Mouse (Mus musculus) lung, postnatal 36 days (tissue): ENCODE results near the gene Dpp6.

Source experiments
- DNase-seq: peaks from one replicate; pipeline ENCODE4 v3.0.0; 2022; ENCODE audit warnings: mixed read lengths

The Dpp6 gene

DNA sequence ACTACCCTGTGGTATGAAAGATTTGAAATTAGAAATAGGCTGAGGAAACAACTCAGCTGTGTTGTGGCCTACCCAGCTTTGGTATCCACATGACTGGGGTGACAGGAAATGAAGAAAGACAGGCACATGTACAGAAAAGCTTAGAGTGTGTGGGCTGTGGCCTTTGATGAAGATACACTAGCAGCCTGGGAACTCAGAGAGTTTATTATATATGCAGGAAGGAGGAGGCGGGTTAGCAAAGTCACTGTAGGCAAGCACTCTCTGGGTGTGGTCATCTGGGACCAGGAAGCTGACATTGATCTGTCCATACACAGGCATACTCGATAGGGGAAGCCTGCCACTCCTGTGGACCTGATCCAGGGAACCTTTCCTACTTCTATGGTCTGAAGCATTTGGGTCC is 487.1 kb downstream of the Dpp6 start:
- peak; percentile 34 for DNase-seq

DNA sequence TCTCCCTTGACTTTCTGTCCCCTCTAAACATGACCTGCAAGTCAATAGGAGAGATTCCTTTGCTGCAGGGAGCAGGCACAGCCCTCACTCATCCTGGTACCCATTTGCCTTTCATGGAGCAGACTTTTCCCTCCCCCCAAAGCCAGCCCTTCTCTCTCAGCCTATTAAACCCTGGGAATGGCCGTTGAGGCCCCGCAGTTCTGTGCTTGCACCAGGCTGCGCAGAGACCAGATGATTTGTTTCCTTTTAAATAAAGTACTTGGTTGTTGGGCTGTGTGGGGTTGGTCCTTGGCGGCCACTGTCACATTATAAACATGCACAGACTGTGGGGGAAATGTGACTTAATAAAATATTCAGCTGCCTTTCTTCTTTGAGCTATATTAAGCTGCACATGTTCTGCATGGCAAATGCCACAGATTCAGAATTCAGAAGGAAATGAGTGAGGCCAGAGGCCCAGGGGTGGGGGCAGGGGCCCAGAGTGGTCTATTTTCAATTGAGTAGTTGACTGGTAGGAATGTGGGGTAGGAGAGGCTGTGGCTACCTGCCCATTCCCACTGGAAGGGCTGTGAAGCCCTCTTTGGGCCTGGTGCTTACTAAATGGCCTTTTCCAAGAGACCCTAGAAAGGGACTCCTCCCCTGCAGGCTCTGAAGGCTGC is 489.6 kb downstream of the Dpp6 start:
- no peak for DNase-seq

DNA sequence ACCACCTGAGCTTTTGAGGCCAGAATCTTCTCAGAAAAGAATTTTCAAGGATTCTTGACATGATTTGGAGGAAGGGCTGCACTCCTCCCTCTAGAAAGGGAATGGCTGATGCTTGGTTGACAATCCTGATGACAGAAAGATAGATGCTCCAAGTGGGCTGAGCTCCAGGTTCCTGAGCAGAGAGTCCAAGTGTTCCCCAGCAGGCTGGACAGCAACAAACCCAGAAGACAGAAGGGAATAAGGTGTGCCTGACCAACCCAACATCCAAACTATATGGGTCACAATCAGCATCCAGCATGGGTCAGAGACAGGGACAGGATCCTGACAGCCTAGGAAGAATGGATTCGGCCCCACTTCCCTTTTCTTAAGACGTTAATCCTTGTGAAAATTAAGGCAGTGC is 493.2 kb downstream of the Dpp6 start:
- no peak for DNase-seq

DNA sequence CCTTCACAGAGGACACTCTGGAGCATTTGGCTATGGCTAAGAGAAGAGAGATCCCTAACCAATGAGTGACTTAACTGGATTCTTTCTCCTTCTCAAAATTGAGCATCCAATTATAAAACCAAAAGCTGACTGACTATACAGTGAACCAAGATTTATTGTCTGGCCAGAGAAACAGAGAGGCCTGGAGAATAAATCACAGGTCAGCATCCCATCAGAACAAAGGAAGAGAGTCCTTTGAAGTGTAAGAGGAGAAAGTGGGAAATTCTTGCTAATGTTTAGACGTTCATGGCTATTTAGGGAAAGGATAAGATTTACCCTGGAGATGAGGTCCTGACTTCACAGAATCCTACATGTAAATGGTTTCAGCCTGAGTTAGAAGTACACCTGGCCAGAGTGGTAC is 499.7 kb downstream of the Dpp6 start:
- no peak for DNase-seq

DNA sequence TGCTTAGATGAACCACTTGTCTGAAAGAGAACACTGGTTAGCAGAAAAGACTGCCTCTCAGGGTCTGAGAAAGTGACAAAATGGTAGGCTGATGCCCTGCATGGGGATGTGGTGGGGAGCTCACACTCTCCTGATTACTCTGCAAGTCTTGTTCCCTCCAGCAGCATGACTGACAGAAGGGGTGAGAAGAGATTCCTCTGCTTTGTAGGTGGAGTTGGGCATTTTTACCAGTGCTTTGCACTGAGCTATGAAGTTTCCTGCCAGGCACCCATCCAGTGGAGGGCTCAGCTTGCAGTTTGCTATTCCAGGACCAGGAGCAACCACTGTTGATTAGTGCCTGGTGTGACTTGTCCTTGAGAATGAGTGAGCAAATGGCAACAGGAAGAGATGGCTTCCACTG is 500.3 kb downstream of the Dpp6 start:
- no peak for DNase-seq

DNA sequence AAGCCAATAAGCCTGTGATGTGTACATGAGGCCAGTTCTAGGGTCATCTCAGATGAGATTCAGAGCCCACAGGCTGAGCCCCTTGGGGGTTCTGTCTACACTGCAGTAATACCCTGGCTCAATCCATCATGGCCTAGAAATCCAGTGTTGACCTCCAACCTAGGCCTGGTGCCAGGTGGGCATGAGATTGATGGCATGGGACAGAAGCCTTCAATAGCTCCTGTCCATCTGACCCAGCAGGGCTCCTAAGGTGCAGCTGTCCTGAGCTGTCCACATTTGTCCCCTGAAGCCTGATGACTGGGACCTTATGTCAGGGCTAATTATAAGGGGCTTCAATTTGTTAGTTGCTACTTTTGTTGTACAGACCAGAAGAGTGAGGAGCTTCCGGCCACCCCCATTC is 500.8 kb downstream of the Dpp6 start:
- DNase-seq, result no peak

DNA sequence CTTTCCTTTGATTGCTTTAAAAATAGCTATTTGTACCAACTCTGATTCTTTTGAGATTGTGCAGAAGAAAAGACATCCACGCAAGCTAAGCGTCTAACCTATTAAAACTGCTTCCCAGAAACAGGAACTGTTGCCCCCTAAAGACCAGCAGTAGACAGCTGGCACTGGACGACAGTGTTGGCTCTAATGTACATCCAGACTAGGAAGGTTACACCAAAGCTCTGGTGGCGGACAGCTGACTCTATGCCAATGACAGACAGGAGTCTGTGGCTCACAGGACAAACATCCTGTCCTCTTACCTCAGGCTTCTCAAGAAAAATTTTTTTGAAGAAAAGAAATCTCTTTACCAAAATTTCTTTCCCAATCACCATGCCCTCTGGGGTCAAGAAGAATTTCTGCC is 502.7 kb downstream of the Dpp6 start:
- no peak for DNase-seq

DNA sequence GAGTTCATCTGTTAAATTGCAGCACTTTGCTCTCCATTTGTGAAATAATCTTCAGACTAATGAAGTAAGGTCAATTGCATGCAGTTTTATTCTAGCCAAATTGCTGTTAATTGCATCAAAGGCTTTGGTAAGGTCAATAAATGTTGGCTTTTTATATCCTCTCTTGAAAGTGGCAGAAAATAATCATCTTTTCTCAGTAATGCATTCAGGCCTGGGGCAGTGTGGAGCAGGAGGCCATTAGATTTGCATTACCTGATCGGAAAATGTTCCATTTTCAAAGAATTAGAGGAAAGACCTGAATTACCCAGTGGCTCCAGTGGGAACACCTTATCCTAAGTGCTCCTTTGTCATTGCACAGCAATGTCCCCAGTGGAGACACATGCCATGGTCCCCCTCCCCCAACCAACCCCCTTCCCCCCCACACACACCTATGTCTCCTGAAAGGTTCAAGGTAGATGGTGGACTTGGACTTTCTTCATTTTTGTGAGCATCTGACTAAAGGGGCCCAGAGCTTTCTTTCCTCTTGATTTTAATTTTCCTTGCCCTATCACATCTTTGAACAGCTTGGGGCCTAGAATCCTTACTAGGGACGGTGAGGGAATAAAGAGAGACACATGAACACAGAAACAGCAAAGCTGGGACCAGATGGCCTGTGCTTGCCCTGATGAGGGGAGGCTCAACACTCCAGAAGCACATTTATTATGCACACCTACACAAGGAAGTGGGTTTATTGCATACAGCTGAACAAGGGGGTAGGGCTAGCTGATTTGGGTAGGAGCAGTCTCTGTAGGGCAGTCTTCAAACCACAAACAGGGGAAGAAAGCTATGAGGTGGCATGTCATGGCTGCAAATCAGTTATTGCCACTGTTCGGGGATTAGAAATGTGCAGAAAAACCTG is 506.1 kb downstream of the Dpp6 start:
- DNase-seq, result no peak

DNA sequence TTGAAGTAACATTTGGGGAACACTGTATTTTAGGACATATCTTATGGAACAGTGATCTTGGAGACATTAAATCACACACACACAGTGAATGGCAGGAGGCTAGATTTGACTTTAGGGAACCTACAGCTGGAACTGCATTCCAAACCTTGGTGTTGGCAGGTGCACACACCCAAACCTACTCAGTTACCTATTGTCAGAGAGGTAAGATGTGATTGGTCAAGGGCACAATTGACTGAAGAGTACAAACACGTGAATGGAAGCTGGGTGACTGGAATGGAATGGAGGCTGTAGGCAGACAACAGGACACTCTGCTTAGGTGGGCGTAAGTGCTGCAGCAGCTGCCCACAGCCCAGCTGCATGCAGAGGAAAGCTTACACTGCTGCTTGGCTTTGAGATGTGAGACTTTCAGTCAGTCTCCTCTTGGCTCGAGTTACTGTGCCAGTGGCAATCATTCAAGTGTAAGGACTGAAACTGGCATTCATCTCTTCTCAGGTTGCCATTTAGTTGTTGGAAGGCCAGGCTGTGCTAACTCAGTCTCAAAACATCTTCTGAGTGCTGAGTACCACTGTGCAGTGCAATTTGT is 507.4 kb downstream of the Dpp6 start:
- DNase-seq, result no peak

DNA sequence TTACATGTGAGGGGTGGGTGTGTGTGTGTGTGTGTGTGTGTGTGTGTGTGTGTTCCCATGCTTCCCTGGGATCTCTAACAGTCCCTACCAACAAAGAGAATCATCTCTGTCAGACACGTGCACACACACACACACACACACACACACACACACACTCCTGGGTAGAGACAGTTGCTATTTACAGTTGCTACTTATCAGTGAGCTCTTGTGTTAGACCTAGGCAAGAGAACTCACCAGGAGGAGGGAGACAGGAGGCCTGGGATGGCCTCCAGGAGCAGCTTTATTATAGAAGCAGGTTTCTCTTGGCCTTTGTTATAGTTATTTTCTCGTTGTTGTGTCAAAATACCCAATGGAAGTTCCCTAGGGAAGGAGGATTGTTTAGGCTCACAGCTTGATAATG is 519.7 kb downstream of the Dpp6 start:
- DNase-seq, result no peak

DNA sequence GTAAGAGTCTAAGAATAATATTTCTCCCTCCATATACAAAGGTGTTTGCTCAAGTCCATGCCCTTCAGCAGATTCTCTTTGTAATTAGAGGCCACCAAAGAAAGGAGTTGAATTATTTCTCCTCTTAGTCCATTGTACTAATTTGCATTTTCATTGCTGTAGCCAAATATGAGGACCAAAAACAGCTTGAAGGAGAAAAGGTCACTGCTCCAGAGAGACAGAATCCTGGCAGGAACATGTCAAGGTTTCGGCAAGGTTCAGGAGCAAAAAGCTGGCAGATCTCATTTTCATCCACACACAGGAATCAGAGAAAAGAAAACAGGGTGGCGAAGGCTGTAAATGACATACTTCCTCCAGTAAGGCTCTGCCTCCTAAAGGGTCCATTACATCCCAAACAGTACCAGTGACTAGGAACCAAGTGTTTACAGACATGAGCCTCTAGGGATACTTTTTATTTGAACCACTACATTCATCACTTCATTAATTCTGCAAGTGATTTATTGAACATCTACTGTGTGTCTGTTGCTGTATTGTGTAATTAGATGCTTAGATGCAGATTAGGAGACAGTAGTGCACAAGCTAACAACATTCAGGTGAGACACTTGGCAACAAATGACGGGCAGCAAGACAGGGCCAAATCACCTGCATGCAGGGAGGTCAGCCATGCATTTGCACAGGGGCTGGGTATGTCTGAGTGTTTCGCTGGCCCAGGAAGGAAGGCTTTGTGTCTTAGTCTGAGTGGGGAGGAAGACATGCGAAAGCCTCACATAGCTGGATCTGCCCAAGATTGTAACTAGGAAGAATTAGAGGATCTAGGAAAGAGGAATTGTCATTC is 522.4 kb downstream of the Dpp6 start:
- DNase-seq, result no peak

DNA sequence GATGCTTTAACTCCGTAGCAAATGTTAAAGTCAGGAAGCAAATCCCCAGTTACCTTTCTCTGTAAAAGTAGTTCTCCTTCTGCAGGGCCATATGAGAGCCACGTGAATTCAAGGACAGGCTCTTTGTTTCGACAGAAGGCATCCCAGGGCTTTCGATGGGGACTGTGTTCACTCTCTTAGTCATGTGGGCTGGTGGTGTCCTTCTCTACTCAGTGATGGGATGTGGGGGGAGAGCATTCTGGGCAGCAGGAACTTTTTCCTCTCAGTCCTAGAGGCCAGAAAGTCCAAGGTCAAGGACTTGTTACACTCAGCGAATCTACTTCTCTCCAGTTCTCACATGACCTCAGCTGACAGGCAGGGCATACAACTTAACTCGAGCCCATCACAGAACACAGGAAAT is 525.3 kb downstream of the Dpp6 start:
- no peak for DNase-seq

DNA sequence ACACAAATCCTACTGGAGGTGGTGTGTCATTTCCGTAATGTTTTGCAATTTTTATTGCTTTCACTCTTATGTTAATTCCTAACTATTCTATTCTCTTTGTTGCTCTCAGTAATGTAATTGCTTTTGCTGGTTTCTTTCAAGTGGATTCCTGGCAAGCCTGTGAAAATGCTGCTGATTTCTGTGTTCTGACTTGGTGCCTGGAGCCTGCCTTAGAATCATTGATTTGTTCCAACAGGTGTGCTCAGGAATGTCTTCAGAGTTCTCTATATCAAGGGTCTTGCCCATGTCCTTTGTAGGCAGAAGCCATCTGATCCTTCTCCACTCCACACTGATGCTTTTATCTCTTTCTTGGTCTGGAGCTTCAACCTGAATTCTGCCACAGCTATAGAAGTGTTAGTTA is 526.6 kb downstream of the Dpp6 start:
- no peak for DNase-seq

DNA sequence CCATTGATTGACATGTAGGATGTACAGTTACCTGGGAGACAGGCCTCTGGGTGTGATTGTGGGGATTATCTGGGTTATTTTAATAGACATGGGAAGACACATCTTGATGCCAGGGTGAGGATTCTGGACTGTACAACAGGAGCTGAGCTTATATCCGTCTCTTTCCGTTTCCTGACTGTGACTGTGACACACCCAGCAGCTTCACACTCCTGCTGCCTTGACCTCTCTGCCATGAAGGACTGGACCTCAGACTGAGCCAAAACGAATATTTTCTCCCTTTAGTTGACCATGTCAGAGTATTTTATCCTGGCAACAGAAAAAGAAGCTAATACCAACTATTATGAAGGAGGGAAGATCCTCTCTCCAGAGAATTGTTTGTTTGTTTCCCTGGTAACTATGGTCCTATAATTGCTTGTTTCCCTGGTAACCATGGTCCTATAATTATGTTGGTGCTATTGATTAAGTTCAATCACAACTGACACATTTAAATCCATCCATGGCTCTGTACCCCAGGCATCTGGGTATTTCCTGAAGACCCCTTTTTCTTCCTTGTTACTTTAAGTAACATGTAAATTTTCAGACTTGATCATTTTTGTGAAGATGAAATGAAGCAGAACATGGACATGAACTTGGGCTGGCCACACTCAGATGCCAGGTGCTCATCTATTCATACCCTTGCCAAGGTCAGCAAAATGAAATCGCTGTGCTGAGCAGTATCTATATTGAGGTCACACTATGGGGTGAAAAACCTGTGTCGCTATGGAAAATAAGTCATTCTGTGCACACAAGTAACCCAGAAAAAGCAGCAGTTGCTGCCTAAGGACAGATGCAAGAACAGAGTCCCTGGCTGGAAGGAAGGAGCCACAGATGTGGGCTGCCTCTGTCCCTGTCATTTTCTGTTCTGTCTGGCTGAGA is 531.4 kb downstream of the Dpp6 start:
- DNase-seq, result no peak

DNA sequence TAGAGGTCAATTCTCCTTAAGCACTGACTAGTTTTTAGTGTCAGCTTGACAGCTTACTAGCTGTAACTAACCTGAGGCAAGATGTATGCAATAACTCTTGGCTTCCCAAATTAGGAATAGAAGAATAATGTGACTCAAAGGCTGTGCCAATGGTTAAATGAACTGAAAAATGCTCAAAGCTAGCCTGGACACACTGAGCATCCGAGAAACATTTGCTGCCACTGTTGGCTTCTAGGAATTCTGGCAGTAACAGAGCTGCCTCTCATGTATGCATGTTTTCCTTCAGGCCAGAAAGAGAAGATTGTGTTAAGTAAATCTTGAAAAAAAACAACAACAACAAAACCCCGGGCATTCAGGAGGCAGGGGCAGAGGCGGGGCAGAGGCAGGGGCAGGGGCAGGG is 540.6 kb downstream of the Dpp6 start:
- DNase-seq, result no peak

DNA sequence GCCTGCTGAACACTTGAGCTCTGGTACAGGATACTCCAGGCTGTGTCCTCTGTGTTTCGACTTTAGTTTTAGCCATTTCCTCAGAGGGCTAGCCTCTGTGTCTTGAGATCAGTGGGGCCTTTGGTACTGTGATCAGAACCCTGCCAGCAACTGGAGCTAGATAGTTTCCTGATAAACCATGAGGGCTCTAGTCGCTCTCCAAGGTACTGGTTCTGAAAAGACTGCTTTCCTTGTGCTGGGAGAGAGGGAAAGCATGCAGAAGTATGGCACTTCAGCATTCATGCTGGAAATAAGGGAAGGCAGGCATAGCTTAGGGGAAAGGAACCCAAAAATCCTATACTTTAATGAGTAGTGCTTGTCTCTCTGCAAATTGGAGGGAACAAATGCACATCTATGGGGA is 548.9 kb downstream of the Dpp6 start:
- DNase-seq, result no peak

DNA sequence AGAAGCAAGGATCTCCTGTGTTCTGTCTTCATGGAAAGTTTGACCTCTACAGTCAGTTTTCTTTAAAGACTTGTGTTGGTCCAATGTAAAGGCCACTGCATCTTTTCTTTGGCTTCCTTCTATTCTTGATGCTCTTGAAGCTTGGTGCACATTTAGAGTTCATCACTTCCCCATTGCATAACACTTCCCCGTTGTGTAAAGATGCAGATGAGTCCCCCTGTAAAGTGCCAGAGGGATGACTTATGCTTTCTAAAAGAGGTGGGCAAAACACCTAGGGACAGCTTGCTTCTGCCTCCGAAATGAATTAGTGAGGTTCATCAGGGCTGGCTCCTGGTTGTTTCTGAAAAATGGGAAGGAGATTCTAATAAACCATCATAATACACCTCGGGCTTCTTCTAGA is 553.8 kb downstream of the Dpp6 start:
- DNase-seq, result no peak

DNA sequence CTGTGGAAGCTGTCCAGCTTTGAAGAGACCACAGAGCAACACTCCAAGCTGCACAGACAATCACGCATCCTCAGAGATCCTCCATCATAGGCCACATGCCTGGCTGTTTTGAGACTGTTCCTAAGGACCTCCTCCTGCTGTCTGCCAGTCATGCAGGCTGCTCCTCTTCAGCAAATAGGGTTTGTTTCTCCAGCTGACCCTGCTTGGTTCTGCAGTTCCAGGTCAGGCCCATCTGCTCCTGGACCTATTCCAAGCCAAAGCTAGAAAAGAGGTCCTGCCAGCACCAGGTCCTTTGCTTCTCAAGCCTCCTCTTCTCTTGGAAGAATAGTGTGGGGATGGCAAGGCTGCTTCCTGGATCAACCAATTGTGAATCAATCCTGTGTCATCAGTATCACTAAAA is 556.9 kb downstream of the Dpp6 start:
- no peak for DNase-seq

DNA sequence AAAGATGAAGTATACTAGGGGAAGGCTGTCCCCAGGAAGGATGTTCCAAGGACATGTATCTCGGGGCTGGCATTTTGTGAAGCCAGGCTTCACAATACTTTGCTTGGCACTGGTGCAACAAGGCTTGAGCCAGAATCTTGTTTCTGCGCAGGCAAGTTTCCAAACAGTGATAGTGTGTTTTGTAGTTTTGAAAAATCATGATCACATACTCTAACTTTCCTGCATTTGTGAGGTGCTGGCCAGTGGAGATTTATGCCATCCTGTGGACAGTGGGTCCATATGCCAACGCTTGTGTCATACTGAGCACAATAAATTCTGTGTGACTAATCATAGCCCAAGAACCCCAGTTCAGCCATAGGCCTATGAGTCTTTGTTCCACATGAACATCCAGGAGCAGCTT is 558.8 kb downstream of the Dpp6 start:
- DNase-seq, result no peak

DNA sequence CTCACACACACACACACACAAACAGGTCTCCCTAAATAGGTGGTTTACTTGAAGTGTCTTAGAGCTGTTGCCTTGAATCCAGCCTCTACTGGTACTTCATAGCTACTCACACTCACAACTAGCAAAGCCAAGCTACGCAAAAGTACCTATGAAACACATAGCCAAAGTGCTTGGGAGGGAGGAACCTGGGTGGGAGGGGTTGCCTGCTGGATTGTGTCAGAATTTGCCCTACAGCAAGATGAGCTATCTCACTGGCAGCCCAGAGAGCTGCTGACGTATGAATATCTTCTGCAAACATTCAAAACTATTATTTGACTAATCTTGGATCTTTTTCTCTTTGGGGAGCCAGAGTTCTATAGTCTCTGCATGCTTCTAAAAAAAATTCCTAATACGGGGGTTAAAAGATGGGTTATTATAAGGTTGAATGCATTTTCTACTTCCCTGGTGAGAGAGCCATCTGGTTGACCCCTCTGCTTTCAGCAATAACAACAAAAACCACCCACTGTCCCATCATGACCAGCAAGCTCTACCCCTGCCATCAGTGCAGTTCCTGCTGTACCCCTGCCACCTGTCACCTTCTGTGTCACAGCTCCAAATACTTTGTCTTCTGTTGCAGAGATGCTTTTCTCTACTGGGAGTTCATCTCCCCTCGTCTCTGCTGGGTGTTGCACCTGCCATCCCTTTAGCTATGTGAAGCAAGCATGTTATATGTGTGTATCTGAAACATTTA is 563.8 kb downstream of the Dpp6 start:
- no peak for DNase-seq

DNA sequence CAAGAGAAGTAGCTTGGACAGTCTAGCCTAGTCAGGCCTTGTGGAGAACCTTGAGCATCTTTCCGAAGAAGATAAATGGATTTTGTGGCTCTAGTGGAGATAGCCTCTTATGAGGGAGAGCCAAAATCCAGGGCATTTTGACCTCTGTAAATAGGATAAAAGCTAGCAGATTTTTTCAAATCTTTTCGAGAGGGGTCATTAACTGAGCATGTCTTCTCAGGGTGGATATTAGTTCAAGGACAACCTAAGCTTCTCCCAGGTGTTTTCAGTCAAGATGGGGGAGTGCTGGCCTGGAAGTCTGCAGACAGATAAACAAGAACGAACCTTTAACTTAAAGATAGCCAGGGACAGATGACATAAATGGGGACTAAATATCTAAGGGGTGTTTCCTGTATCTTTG is 581.4 kb downstream of the Dpp6 start:
- no peak for DNase-seq

DNA sequence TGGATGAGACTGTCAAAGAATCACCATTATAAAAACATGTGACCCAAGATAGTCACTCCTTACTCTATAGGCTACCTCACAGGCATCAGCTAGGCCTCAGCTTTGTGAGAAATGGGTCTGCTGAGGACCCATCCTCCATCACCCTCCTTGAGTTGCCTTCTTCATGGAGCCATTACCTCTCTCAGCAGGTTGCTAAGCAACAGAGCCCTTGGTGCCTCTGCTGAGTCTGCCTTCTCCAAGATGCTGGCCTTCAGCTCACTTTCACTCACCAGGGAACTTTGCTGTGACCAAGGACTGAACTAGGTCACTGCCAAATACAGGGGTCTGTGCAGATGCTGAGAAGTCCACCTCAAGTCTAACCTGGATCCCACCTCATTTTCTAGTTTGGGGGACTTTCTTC is 582.1 kb downstream of the Dpp6 start:
- no peak for DNase-seq
